Mouse (Mus musculus) thymus, adult 2 months (tissue): ENCODE results near the gene Kcnrg. TPM values are rescaled to one million over a fixed set of nuclear protein-coding genes. Genes with fewer than 3 reads are reported as not detected.
A peak's percentile ranks its signal among the peaks of the same experiment; 100 is the strongest.

Experiments
- DNase-seq: peaks from one replicate; pipeline ENCODE4 v3.0.0; 2021
- H3K27ac ChIP-seq: fragments of 200-500 bp; 2 replicates; pipeline ENCODE4 v1.5.1; 2012; ENCODE audit warnings: low read length, control low read depth; ENCODE audit not compliant: control insufficient read depth, insufficient read depth
- H3K27me3 ChIP-seq: fragments of 200-500 bp; 2 replicates; pipeline ENCODE4 v1.6.1; 2012; ENCODE audit warnings: mild to moderate bottlenecking, low read length, moderate library complexity, mixed read lengths; ENCODE audit not compliant: control insufficient read depth, insufficient read depth
- H3K36me3 ChIP-seq: fragments of 200-500 bp; 2 replicates; pipeline ENCODE4 v1.6.1; 2012; ENCODE audit warnings: mild to moderate bottlenecking, low read length, moderate library complexity; ENCODE audit not compliant: control insufficient read depth, insufficient read depth
- H3K4me1 ChIP-seq: fragments of 200-500 bp; replicated peaks from 2 replicates; pipeline ENCODE4 v1.6.1; 2012; ENCODE audit warnings: low read length; ENCODE audit not compliant: control insufficient read depth, insufficient read depth
- H3K4me3 ChIP-seq: fragments of 200-500 bp; 2 replicates; pipeline ENCODE4 v1.5.1; 2012; ENCODE audit warnings: mild to moderate bottlenecking, low read length, control low read depth, moderate library complexity; ENCODE audit not compliant: control insufficient read depth, insufficient read depth
- CTCF ChIP-seq: fragments of 200-500 bp; IDR thresholded peaks from 2 replicates; pipeline ENCODE4 v1.5.1; 2012; ENCODE audit warnings: mild to moderate bottlenecking, control low read depth, low read length, moderate library complexity, borderline replicate concordance; ENCODE audit not compliant: control insufficient read depth, poor library complexity, insufficient read depth; ENCODE audit errors: extremely low read depth
- POLR2A ChIP-seq: fragments of 200-500 bp; IDR thresholded peaks from 2 replicates; pipeline ENCODE4 v1.6.1; 2012; ENCODE audit warnings: mild to moderate bottlenecking, low read length, control low read depth, moderate library complexity; ENCODE audit not compliant: control insufficient read depth, poor library complexity, insufficient read depth; ENCODE audit errors: extremely low read depth
- WGBS: fragments of 180-500 bp; shearing (Covaris S2); methylation state at CpG from one replicate; pipeline ENCODE4 v1.1.7; 2018; 5-methylcytosine and 5-hydroxymethylcytosine counted together
- polyA plus RNA-seq: library from polyadenylated mRNA; depleted of rRNA; stranded (reverse); fragments of >200 nt; gene quantifications from 2 replicates; pipeline ENCODE4 v1.2.3, GENCODE M21; 2012; rRNA removed

The Kcnrg gene
- polyA plus RNA-seq, 1 experiment = 0.28 TPM

DNA sequence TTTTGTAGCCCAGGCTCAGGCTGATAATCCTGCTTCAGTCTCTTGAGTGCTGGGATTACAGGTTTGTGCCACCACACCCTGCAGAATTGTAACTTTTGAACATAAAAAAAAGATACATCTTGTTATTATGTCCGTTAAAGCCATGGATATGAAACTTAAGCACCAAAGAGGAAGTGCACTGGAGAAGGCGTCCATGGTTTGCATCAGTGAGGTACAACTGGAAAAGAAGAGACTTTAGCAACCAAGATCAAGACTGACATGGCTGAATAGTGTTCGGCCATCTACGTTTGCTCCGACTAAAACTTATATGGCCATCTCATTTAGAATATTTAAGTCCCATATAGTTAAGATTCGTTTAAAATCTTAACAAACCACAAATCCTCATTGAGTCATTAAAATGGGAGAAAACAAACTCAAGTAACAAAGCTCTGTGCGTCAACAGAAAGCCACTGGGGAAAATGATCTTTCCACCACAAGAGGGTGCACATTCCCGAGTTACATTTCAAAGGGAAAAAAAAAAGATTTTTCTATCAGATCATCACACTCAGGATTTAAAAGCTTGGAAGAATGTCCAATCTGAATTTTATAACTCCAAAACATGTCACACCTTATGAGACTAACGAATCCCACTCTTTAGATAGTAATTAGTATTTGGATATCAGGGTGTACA, 43.2 kb downstream of the Kcnrg start:
- Histone ChIP-seq H3K36me3 (no peaks in the 10 kb centered on the region), H3K4me1 (no peaks in the 10 kb centered on the region), H3K4me3 (no peak overlapping the region), H3K27me3 (no peaks in the 10 kb centered on the region), H3K27ac (no peak overlapping the region)
- 36% methylated on average over 9 of the region's 9 CpGs for WGBS
- DNase-seq = peak; percentile 53
- TF ChIP-seq CTCF (no peak), POLR2A (no peak)

- Histone ChIP-seq H3K4me3 (no peak overlapping the region), H3K27me3 (no peaks in the 10 kb centered on the region), H3K36me3 (no peaks in the 10 kb centered on the region), H3K4me1 (no peaks in the 10 kb centered on the region), H3K27ac (no peak overlapping the region)
- 80% methylated on average over 2 of the region's 2 CpGs for WGBS
- no peak for DNase-seq
- TF ChIP-seq POLR2A (no peak), CTCF (no peak)
Measured at GRCm38 (mm10) chr14:61656469-61656868, 49.2 kb downstream of the Kcnrg start.

DNA sequence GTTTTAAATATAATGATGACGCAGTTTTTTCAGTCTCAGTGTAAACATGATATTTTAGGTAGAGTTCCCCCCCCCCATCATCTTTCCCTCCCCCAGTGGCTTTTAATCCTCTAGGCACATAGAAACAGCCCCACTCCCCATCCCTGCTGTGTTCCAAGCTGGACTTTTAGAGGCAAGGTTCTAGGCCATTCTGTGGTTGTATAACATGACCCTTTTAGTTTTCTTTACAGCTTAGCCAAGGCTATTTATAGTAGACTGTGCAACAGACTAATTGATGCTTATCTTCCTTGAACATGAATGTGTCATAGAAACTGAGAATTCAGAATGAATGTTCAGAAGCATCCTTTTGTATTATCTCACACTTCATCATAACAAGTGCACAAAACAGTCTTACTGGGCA, 54.2 kb downstream of the Kcnrg start:
- H3K27me3 ChIP-seq = no peaks in the 10 kb centered on the region
- H3K27ac ChIP-seq = no peak overlapping the region
- no peaks in the 10 kb centered on the region; the same call in 1 of the 2 replicates for H3K36me3 ChIP-seq
- DNase-seq = no peak
- no peaks in the 10 kb centered on the region for H3K4me1 ChIP-seq
- TF ChIP-seq POLR2A (no peak), CTCF (no peak)
- 94% methylated on average over 1 of the region's 1 CpGs for WGBS
- no peak overlapping the region for H3K4me3 ChIP-seq

DNA sequence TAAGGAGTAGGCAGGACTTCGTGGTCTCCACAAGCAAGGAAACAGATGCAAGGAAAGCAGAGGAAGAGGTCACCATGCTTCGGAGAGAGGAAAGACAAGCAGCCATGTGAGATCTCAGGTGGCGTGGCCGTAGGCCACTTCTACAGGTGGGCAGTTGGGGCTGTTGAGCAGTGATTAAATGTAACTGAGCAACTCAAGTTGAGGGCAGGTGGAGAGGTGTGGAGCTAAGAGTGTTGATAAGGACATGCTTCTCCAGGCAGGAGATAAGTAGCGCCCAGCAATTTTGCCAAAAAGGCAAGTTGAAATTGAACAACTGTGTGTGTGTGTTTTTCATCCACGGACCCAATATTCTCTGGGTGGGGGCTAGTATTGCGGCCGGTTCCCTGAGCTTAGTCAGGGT, 55.0 kb downstream of the Kcnrg start:
- no peak overlapping the region for H3K4me3 ChIP-seq
- no peaks in the 10 kb centered on the region; the same call in 1 of the 2 replicates for H3K36me3 ChIP-seq
- no peaks in the 10 kb centered on the region for H3K4me1 ChIP-seq
- DNase-seq = no peak
- 90% methylated on average over 8 of the region's 8 CpGs for WGBS
- TF ChIP-seq POLR2A (no peak), CTCF (no peak)
- H3K27me3 ChIP-seq = no peaks in the 10 kb centered on the region
- H3K27ac ChIP-seq = no peak overlapping the region

Other genes with a start within 250 kb of the Kcnrg start
- 1.6 and 2.0 TPM in 2 replicates for gene Ebpl, start 247.0 kb upstream of the Kcnrg start, polyA plus RNA-seq
- gene Kpna3, start 167.6 kb upstream of the Kcnrg start, polyA plus RNA-seq = 14.4 TPM in 2 replicates
- gene Spryd7, start 50.6 kb upstream of the Kcnrg start, polyA plus RNA-seq = 7.0 and 8.7 TPM in 2 replicates
- gene Trim13, start 9.2 kb upstream of the Kcnrg start, polyA plus RNA-seq = 1.8 and 2.6 TPM in 2 replicates